Mouse (Mus musculus): ENCODE measurements around the gene B430306N03Rik. TPM values are rescaled to one million over a fixed set of nuclear protein-coding genes. Genes with fewer than 3 reads are reported as not detected.
"Not testable (repeated sequence)": the region's sequence is repeated elsewhere in the genome, so short reads cannot be mapped to it uniquely, and the experiment has no call there.

The B430306N03Rik gene
- polyA plus RNA-seq (2016; fragmentation: Nextera tagmentation; extraction: Ambion mirVana), result 0.50 TPM in 1 of 2 replicates, not detected in the other

DNA sequence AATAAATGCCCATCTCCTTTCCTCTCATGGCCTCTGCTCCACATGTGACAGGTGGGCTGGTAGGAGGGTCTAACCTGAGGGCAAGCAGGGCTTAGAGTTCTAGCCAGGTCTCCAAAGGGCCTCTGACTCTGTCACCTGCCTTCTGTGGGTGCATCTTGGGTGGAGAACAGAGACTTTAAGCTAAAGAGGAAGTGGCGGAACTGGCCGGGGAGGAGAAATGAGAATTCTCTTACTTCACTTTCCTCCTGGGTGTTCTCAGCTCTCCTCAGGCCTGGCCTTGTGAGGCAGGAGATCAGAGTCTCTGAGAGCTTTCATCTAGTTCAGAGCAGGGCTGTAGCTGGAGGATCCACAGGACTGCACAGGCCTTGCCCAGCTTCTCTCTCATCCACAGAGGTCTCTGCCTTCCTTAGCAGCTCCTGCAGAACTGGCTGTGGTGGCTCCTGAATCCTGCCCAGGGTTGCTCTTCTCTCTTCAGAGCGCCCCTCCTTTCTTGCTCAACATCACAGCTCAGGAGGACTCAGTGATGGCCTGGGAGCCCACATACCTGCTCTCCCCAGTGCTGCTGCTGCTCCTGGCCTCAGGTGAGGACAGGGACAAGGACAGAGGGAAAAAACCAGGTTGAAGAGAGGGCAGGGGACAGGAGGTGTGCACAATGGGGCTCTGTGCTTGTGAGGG, at the start of gene B430306N03Rik:
Gene B430306N03Rik, plus strand, starts transcription at position 237 of the 675 bp plus-strand sequence.
- H3K27me3 ChIP-seq; H3K9me3 ChIP-seq; H3K9ac ChIP-seq; ATAC-seq (ENCODE audit: insufficient number of reproducible peaks, insufficient read depth, low FRiP score, low TSS enrichment); H3K4me3 ChIP-seq; H3K36me3 ChIP-seq; H3K4me1 ChIP-seq; H3K27ac ChIP-seq; H3K4me2 ChIP-seq (replicated peaks): not testable (repeated sequence)
- 84% methylated on average over 3 of the region's 3 CpGs for WGBS

DNA sequence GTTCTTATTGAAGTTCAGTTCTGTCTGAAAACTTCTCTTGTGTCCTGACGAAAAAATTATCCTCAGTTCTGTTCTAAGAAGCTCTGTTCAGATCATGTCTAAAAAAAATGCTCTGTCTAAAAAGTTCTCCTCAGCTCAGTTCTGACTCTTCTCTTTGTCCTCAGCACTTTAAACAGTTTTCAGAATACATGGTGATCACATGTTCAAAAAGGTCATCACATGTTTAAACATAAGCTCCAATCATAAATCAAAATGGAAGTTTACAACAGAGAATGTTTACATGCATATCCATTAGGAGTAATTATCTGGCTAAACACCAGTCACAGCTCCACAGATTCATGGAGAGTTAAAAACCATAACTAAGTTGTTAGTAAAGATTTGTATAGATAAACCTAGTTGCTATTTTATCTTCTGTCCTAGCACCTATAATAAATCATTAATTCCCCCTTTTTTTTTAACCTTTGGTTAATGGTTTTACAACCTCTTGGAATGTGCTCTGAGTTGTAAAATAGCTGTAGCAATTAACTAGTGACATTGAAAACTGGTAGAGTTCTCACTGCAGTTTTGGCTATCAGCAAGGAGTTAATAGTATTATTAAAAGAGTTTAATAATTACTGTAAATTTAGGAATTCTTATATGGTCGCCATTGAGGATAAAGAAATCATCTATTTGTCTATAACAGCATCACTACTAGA, 49.2 kb upstream of the B430306N03Rik start:
- Histone ChIP-seq H3K9me3 (no peaks in the 10 kb centered on the region), H3K4me2 (replicated peaks) (no peak overlapping the region), H3K27me3 (no peaks in the 10 kb centered on the region), H3K9ac (no peak overlapping the region), H3K36me3 (no peaks in the 10 kb centered on the region), H3K4me3 (no peak overlapping the region), H3K4me1 (no peaks in the 10 kb centered on the region), H3K27ac (no peak overlapping the region)
- ATAC-seq (ENCODE audit: insufficient number of reproducible peaks, insufficient read depth, low FRiP score, low TSS enrichment), result no peak
- WGBS, result 54% methylated on average over 2 of the region's 2 CpGs

DNA sequence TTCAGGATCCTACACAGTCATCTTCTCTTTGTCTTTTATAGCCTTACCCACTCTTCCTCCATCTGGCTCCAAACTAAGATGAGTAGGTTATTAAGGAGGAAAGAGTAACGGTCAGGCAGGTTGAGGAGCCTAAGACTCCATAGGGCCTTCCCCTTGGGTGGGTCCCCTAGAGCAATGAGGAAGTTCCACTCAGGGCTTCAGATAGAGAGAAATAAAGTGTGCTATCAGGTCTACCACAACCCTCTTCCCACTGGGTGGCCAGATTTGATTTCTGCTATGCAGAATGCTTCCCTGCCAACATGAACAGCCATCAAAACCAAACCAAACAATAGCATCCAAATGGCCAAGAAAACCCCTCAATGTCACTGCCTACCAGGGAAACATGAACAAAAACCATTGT, 48.4 kb upstream of the B430306N03Rik start:
- 81% methylated on average over 1 of the region's 1 CpGs for WGBS
- Histone ChIP-seq H3K4me1 (no peaks in the 10 kb centered on the region), H3K27me3 (no peaks in the 10 kb centered on the region), H3K9ac (no peak overlapping the region), H3K27ac (no peak overlapping the region), H3K4me3 (no peak overlapping the region), H3K36me3 (no peaks in the 10 kb centered on the region), H3K4me2 (replicated peaks) (no peak overlapping the region), H3K9me3 (no peaks in the 10 kb centered on the region)
- ATAC-seq (ENCODE audit: insufficient number of reproducible peaks, insufficient read depth, low FRiP score, low TSS enrichment), result no peak

DNA sequence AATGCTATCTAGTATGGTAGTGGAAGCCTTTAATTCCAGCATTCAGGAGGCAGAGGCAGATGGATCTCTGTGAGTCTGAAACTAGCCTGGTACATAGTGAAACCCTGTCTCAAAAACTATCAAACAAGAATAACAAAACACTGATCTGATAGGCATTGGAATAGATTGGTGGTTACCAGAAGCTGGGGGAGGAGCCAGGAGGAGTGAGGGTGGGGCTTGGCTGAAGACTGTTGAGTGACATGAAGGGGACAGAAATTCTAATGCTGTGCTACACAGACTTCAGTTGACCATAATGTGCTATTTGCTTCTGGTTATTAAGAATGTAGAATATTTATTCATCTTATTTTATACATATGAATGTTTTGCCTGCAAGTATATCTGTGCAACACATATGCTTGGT, 47.7 kb upstream of the B430306N03Rik start:
- no peak for ATAC-seq (ENCODE audit: insufficient number of reproducible peaks, insufficient read depth, low FRiP score, low TSS enrichment)
- Histone ChIP-seq H3K36me3 (no peaks in the 10 kb centered on the region), H3K27ac (no peak overlapping the region), H3K9ac (no peak overlapping the region), H3K4me3 (no peak overlapping the region), H3K9me3 (no peaks in the 10 kb centered on the region), H3K4me2 (replicated peaks) (no peak overlapping the region), H3K27me3 (no peaks in the 10 kb centered on the region), H3K4me1 (no peaks in the 10 kb centered on the region)

DNA sequence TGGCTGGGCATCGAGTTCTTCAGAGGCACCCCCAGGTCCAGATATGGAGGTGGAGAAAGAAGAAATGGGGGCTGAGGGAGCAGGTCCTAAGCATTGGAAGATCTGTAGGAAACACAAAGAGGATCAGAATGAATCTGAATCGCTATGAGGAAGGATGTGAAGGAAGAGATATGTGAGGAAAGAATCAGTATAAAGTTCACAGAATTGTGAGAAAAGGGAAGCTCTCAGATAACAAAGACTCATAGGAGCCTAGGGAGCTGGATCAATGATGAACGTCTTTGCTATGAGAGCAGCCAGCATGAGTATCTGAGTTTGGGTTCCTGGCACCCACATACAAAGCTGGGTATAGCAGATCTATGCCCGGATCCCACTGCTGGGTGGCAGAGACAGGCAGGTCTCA, 46.1 kb upstream of the B430306N03Rik start:
- no peak overlapping the region for H3K4me2 ChIP-seq (replicated peaks)
- no peak overlapping the region for H3K4me3 ChIP-seq
- WGBS, result 71% methylated on average over 4 of the region's 4 CpGs
- no peaks in the 10 kb centered on the region for H3K4me1 ChIP-seq
- no peak overlapping the region for H3K9ac ChIP-seq
- H3K27ac ChIP-seq, result no peak overlapping the region
- no peaks in the 10 kb centered on the region for H3K9me3 ChIP-seq
- H3K36me3 ChIP-seq, result no peaks in the 10 kb centered on the region
- H3K27me3 ChIP-seq, result no peaks in the 10 kb centered on the region
- no peak for ATAC-seq (ENCODE audit: insufficient number of reproducible peaks, insufficient read depth, low FRiP score, low TSS enrichment)

DNA sequence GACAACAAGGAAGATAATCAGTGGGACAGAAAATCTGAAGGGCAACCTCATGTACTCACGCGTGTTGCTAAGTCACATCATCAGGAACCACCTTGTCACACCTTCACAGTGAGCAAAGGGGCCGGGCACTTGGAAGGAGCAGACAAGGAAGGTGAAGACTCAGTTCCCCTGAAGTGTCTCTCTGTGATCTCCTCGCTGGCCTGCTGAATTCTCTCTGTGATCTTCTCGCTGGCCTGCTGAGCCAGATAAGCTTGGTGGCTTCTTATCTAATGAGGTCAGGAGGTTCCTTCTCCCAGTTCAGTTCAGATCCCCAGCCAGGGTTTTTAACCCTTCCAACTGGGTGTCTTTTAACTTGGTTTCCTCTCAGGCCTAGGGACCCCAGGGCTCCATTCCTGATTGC, 43.8 kb upstream of the B430306N03Rik start:
- WGBS, result 81% methylated on average over 5 of the region's 5 CpGs
- Histone ChIP-seq H3K4me1 (no peaks in the 10 kb centered on the region), H3K9me3 (no peaks in the 10 kb centered on the region), H3K4me3 (no peak overlapping the region), H3K27me3 (no peaks in the 10 kb centered on the region), H3K27ac (no peak overlapping the region), H3K4me2 (replicated peaks) (no peak overlapping the region), H3K36me3 (no peaks in the 10 kb centered on the region), H3K9ac (no peak overlapping the region)
- no peak for ATAC-seq (ENCODE audit: insufficient number of reproducible peaks, insufficient read depth, low FRiP score, low TSS enrichment)

DNA sequence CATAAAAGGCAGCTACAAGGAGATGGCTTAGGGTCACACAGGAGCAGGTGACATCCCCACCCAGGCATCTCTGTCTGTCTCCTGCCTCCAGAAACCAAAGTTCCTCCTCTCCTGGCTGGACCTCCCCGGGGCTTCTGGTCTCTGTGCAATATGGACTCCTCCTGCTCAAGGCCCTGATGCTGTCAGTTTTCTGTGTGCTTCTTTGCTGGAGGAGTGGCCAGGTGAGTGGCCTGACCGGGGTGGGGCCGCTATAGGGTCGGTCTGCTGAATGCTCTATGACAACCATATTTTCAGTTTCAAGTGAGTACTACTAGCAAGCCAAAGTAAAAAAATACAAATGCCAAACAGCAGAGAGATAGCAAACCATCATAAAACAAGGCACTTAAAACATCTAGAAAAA, 43.3 kb upstream of the B430306N03Rik start:
- no peak overlapping the region for H3K4me2 ChIP-seq (replicated peaks)
- H3K4me3 ChIP-seq, result no peak overlapping the region
- H3K4me1 ChIP-seq, result no peaks in the 10 kb centered on the region
- H3K27me3 ChIP-seq, result no peaks in the 10 kb centered on the region
- ATAC-seq (ENCODE audit: insufficient number of reproducible peaks, insufficient read depth, low FRiP score, low TSS enrichment), result no peak
- 93% methylated on average over 4 of the region's 4 CpGs for WGBS
- no peak overlapping the region for H3K27ac ChIP-seq
- no peaks in the 10 kb centered on the region for H3K36me3 ChIP-seq
- no peaks in the 10 kb centered on the region for H3K9me3 ChIP-seq
- no peak overlapping the region for H3K9ac ChIP-seq

DNA sequence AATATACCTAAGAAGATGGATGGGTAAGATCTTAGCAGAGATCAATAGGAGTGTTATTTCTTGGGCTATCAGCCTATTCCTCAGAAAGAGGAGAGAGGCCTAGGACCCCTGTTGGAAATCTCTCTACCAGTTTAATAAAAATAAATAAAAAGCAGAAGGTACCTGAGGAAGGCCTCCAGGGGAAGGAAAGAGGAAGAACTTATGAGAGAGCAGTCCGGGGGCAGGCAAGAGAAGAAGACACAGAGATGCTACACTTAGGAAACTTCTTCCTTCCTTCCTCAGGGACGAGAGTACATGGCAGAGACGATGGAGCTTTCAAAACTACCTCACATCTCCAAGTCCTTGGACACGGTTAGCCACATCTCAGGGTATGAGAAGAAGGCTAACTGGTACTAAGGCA, 41.8 kb upstream of the B430306N03Rik start:
- ATAC-seq (ENCODE audit: insufficient number of reproducible peaks, insufficient read depth, low FRiP score, low TSS enrichment), result no peak
- Histone ChIP-seq H3K4me2 (replicated peaks) (no peak overlapping the region), H3K9ac (no peak overlapping the region), H3K27me3 (no peaks in the 10 kb centered on the region), H3K27ac (no peak overlapping the region), H3K9me3 (no peaks in the 10 kb centered on the region), H3K4me3 (no peak overlapping the region), H3K36me3 (no peaks in the 10 kb centered on the region), H3K4me1 (no peaks in the 10 kb centered on the region)
- WGBS, result 88% methylated on average over 4 of the region's 4 CpGs

DNA sequence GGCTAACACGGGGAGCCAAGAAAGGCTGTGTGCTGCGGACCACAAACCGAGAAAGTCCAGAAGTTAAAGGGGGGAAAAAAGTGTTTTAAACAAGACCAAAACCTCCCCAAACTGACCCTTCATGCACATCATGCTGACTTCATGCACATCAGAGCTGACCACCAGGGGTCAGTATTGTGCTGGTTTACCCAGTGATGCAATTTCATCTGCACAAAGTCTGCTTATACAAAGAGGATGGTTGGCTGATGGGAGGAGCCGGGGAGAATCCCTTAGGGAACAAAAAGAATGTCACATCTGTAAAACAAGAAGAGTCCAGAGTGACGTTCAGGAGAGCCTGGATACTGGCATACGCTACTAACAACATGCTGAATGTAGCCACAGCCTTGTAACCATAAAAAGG, 41.1 kb upstream of the B430306N03Rik start:
- Histone ChIP-seq H3K4me1 (no peaks in the 10 kb centered on the region), H3K9me3 (no peaks in the 10 kb centered on the region), H3K4me2 (replicated peaks) (no peak overlapping the region), H3K4me3 (no peak overlapping the region), H3K27me3 (no peaks in the 10 kb centered on the region), H3K9ac (no peak overlapping the region), H3K27ac (no peak overlapping the region), H3K36me3 (no peaks in the 10 kb centered on the region)
- ATAC-seq (ENCODE audit: insufficient number of reproducible peaks, insufficient read depth, low FRiP score, low TSS enrichment), result no peak
- WGBS, result 26% methylated on average over 6 of the region's 6 CpGs

DNA sequence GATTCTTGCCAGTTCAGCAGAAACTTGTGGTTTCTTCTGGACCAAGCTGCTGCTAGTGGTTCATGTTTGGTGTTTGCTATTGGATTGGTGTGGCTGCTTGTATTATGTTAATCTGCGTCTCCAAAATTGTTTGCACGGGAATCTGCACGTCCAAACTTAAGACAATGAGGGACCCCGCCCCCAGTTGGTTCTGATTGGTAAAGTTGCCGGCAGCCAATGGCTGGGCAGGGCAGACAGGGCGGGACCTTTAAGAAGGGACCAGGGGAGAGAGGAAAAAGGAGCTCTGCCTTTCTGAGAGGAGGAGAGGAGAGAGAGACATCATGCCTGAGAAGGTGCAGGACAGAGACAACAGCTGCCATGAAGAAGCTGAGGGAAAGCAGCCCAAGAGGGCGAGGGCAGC, 40.2 kb upstream of the B430306N03Rik start:
- 61% methylated on average over 7 of the region's 7 CpGs for WGBS
- Histone ChIP-seq H3K4me3 (no peak overlapping the region), H3K9ac (no peak overlapping the region), H3K27ac (no peak overlapping the region), H3K27me3 (no peaks in the 10 kb centered on the region), H3K4me1 (peaks cover 2% of the 10 kb centered on the region), H3K4me2 (replicated peaks) (no peak overlapping the region), H3K9me3 (no peaks in the 10 kb centered on the region), H3K36me3 (no peaks in the 10 kb centered on the region)
- no peak for ATAC-seq (ENCODE audit: insufficient number of reproducible peaks, insufficient read depth, low FRiP score, low TSS enrichment)

DNA sequence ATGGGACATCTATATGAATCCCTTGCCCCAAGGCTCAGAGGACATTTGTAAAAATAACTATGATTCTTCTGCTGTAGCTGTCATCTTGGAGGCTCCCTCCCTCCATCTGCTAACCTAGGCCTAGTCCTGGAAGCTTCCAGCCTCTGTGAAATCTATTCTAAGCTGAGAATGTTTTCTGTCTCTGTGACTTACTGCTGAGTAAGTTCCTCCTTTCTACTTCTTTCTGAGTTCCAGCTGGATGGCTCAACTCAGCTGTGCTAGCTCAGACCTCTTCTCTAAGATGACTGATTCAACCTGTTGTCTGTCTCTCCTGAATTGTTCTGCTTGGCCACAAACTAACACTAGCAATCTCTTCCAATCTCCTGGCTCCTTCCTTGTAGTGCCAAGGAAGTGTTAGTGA, 37.6 kb upstream of the B430306N03Rik start:
- H3K4me2 ChIP-seq (replicated peaks), result no peak overlapping the region
- H3K27me3 ChIP-seq, result no peaks in the 10 kb centered on the region
- no peak for ATAC-seq (ENCODE audit: insufficient number of reproducible peaks, insufficient read depth, low FRiP score, low TSS enrichment)
- H3K4me1 ChIP-seq, result peaks cover 12% of the 10 kb centered on the region
- H3K27ac ChIP-seq, result no peak overlapping the region
- H3K36me3 ChIP-seq, result no peaks in the 10 kb centered on the region
- H3K9ac ChIP-seq, result no peak overlapping the region
- no peak overlapping the region for H3K4me3 ChIP-seq
- no peaks in the 10 kb centered on the region for H3K9me3 ChIP-seq

DNA sequence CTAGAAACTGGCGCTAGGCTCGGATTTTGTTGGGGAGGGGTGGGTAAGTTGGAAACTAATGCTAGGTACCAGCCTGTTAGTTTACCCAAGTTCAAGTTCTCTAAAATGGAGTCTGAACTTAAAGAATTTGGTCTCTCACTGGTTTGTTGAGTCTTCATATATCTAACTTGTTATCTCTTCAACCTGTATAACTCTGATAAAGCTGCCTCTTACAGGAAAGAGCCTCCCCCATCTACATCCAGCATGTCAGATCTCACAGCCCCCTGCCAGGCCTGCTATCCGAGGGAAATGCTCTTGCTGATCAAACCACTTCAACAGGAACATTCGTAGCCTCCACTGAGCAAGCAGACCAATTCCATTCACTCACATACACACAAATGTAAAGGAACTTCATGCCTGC, 36.9 kb upstream of the B430306N03Rik start:
- ATAC-seq (ENCODE audit: insufficient number of reproducible peaks, insufficient read depth, low FRiP score, low TSS enrichment), result no peak
- H3K27me3 ChIP-seq, result no peaks in the 10 kb centered on the region
- H3K9ac ChIP-seq, result no peak overlapping the region
- no peaks in the 10 kb centered on the region for H3K36me3 ChIP-seq
- no peak overlapping the region for H3K4me2 ChIP-seq (replicated peaks)
- no peak overlapping the region for H3K27ac ChIP-seq
- H3K4me3 ChIP-seq, result no peak overlapping the region
- whole genome bisulfite sequencing, result 81% methylated on average over 4 of the region's 4 CpGs
- H3K4me1 ChIP-seq, result peaks cover 12% of the 10 kb centered on the region
- no peaks in the 10 kb centered on the region for H3K9me3 ChIP-seq

Data from embryonic facial prominence, embryonic 12.5 days (tissue).